Mouse (Mus musculus) adrenal gland, adult (tissue): ENCODE measurements around the gene Ier5.

ENCODE experiments used
- DNase-seq, 2 experiments: peaks; one replicate each; pipeline ENCODE4 v3.0.0; 2022 to 2023; ENCODE audit warnings: low spot score in 1 of 2; ENCODE audit not compliant: inconsistent age in 2 of 2

Ier5 gene

GRCm38 (mm10) chr1:155099280-155099848 is at the start of gene Ier5:
TSS of gene Ier5 (minus strand) at chr1:155099636.
- peak; percentile 97 to 100 for DNase-seq

GRCm38 (mm10) chr1:155147228-155147627 is 47.8 kb upstream of the Ier5 start:
- no peak for DNase-seq

GRCm38 (mm10) chr1:155146572-155146980 is 47.1 kb upstream of the Ier5 start, which contains the start of gene Mr1:
TSS of gene Mr1 (minus strand) at chr1:155146814.
- DNase-seq: peak; percentile 54 to 87

- peak; percentile 28 to 84 for DNase-seq
These were observed 46.2 kb upstream of the Ier5 start for GRCm38 (mm10) chr1:155145620-155146019.

- peak; percentile 69 to 90 for DNase-seq
These were observed 40.6 kb upstream of the Ier5 start for GRCm38 (mm10) chr1:155140076-155140475.

- peak; percentile 89 to 94 for DNase-seq
These were observed 39.4 kb upstream of the Ier5 start for GRCm38 (mm10) chr1:155138795-155139194.

- no peak for DNase-seq
These were observed 35.4 kb upstream of the Ier5 start for GRCm38 (mm10) chr1:155134866-155135265.

GRCm38 (mm10) chr1:155127429-155127934 is 28.0 kb upstream of the Ier5 start:
- no peak for DNase-seq

GRCm38 (mm10) chr1:155126716-155127115 is 27.3 kb upstream of the Ier5 start:
- DNase-seq: peak; percentile 33 to 71

- no peak for DNase-seq
These were observed 25.0 kb upstream of the Ier5 start for GRCm38 (mm10) chr1:155124397-155124796.

- DNase-seq: peak in 1 of 2 experiments; percentile 71
These were observed 22.8 kb upstream of the Ier5 start for GRCm38 (mm10) chr1:155121977-155122939.

- no peak for DNase-seq
These were observed 20.3 kb upstream of the Ier5 start for GRCm38 (mm10) chr1:155119719-155120118.

GRCm38 (mm10) chr1:155113946-155114345 is 14.5 kb upstream of the Ier5 start:
- no peak for DNase-seq

- DNase-seq: no peak
These were observed 13.4 kb upstream of the Ier5 start for GRCm38 (mm10) chr1:155112875-155113274.

GRCm38 (mm10) chr1:155112118-155112517 is 12.7 kb upstream of the Ier5 start:
- no peak for DNase-seq

GRCm38 (mm10) chr1:155111491-155111890 is 12.1 kb upstream of the Ier5 start:
- DNase-seq: no peak

GRCm38 (mm10) chr1:155109387-155110350 is 10.2 kb upstream of the Ier5 start:
- no peak for DNase-seq

- DNase-seq: peak in 1 of 2 experiments; percentile 34
These were observed 9.0 kb upstream of the Ier5 start for GRCm38 (mm10) chr1:155108412-155108811.

- DNase-seq: no peak
These were observed 8.4 kb upstream of the Ier5 start for GRCm38 (mm10) chr1:155107843-155108242.

- DNase-seq: no peak
These were observed 6.9 kb upstream of the Ier5 start for GRCm38 (mm10) chr1:155106310-155106709.

GRCm38 (mm10) chr1:155103991-155104390 is 4.6 kb upstream of the Ier5 start:
- no peak for DNase-seq
